Mouse (Mus musculus) limb, embryonic 15.5 days (tissue): ENCODE data around the gene Spata18. TPM values are rescaled to one million over a fixed set of nuclear protein-coding genes. Genes with fewer than 3 reads are reported as not detected.
A peak's percentile ranks its signal among the peaks of the same experiment; 100 is the strongest.

Experiments
- ATAC-seq: fragments of 200-750 bp; cut with Nextera tagmentation; 2 replicates; pipeline ENCODE4 v1.8.0; 2017; ENCODE audit warnings: low read depth, moderate TSS enrichment; ENCODE audit not compliant: insufficient number of reproducible peaks, low FRiP score, low TSS enrichment
- H3K27ac ChIP-seq: fragments of 300-500 bp; sonication (generic); 2 replicates; pipeline ENCODE4 v1.5.1; 2015; ENCODE audit warnings: moderate library complexity, mild to moderate bottlenecking, inconsistent platforms
- H3K27me3 ChIP-seq: fragments of 300-500 bp; sonication (generic); 2 replicates; pipeline ENCODE4 v1.6.1; 2015; ENCODE audit warnings: inconsistent platforms
- H3K36me3 ChIP-seq: fragments of 300-500 bp; sonication (generic); 2 replicates; pipeline ENCODE4 v1.6.1; 2015; ENCODE audit warnings: inconsistent platforms
- H3K4me1 ChIP-seq: fragments of 300-500 bp; sonication (generic); 2 replicates; pipeline ENCODE4 v1.6.1; 2015; ENCODE audit warnings: inconsistent platforms
- H3K4me2 ChIP-seq: fragments of 300-500 bp; sonication (generic); 2 replicates; pipeline ENCODE4 v1.6.1; 2015; ENCODE audit warnings: mild to moderate bottlenecking, inconsistent platforms
- H3K4me3 ChIP-seq: fragments of 300-500 bp; sonication (generic); 2 replicates; pipeline ENCODE4 v1.5.1; 2015; ENCODE audit warnings: mild to moderate bottlenecking, inconsistent platforms
- H3K9ac ChIP-seq: fragments of 300-500 bp; sonication (generic); 2 replicates; pipeline ENCODE4 v1.6.1; 2015; ENCODE audit warnings: inconsistent platforms
- H3K9me3 ChIP-seq: fragments of 300-500 bp; sonication (generic); 2 replicates; pipeline ENCODE4 v1.6.1; 2016; ENCODE audit warnings: inconsistent platforms
- WGBS: fragments of 180-500 bp; shearing (Covaris S2); methylation state at CpG from one replicate; pipeline ENCODE4 v1.1.7; 2015; 5-methylcytosine and 5-hydroxymethylcytosine counted together
- polyA plus RNA-seq: library from polyadenylated mRNA; unstranded; fragments of >200 nt; fragmentation: Nextera tagmentation; extraction: Ambion mirVana; gene quantifications from 2 replicates; pipeline ENCODE4 v1.2.1, GENCODE M21; 2015

The Spata18 gene
- polyA plus RNA-seq, 1 experiment from 2014 or later: 1.1 TPM

DNA sequence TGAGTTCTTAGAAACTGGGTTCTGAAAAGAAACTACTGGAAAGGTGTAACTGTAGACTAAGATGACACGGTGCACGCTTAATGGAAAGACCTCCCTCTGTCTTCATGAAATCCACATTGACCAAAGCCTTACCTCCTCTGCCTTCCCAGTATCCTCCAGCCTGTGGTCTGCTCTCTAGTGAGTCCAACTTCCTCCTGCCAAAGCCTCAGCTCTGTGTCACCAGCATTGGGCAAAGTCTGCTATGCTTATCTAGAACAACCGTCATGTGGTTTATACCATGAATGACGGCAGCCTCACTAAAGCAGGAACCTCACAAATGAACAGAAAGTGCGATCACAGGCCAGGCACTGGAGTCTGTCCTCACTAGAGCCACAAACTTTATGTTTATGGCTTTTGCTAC is 21.0 kb upstream of the Spata18 start:
- H3K9ac ChIP-seq: no peak overlapping the region
- no peaks in the 10 kb centered on the region for H3K4me1 ChIP-seq
- no peaks in the 10 kb centered on the region for H3K9me3 ChIP-seq
- no peak overlapping the region for H3K4me2 ChIP-seq
- H3K4me3 ChIP-seq: no peak overlapping the region
- peaks cover 14% of the 10 kb centered on the region for H3K36me3 ChIP-seq
- H3K27me3 ChIP-seq: no peaks in the 10 kb centered on the region
- H3K27ac ChIP-seq: no peak overlapping the region
- 73% methylated on average over 5 of the region's 5 CpGs for WGBS
- ATAC-seq: no peak

DNA sequence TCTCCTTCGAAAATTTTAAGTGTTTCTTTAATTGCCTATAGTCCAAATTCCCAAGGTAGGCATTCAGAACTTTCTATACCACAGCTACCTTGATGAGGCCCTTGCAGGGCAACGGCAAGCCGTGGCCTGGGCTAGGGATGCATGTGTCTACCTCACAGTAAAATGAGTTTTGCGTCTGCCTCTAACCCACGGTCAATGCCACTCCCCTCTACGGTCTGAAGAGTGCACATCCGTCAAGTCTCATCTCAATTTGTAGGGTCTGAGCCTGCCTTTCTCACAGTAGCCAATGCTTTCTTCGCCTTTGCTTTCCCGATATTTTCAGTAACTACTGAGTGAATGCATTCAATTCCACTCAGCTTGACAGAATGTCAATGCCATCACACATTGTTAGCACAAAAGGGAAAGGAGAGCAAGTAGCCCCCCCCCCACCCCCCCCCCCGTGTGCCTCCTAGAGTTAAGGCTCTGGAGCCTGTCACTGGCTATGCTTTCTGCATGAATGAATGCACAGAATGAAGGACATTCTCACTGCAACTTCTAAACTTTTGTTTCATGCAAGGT is 20.1 kb upstream of the Spata18 start:
- Histone ChIP-seq H3K9me3 (no peaks in the 10 kb centered on the region), H3K4me3 (no peak overlapping the region), H3K36me3 (peaks cover 21% of the 10 kb centered on the region), H3K27me3 (no peaks in the 10 kb centered on the region), H3K27ac (no peak overlapping the region), H3K9ac (no peak overlapping the region), H3K4me1 (no peaks in the 10 kb centered on the region), H3K4me2 (no peak overlapping the region)
- no peak for ATAC-seq
- WGBS: 79% methylated on average over 10 of the region's 10 CpGs

DNA sequence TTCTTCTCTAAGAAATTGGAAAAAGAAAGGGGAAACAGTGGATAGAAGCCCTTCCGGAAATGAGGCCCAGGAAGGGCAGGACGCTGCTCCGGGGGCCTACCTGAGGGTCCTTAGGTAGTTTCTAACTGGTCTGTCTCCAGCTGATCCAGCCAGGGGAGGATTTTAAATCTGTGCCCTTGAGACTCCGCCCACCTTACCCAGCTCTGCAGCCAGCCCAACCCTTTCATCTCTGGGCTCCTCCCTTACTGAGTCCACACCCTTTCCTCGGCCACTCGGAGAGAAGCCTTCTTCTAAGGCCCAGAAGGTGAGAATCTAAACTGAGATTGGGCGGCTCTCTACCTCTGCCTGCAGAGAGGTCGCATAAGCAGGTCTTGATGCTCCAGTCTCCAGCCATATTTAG is 18.9 kb upstream of the Spata18 start, which contains the start of gene Lrrc66:
TSS of gene Lrrc66 (minus strand) at position 236 of the 400 bp plus-strand sequence.
- Histone ChIP-seq H3K4me2 (no peak within 1 kb of the TSS), H3K9ac (no peak within 1 kb of the TSS), H3K27me3 (no peaks in the 10 kb centered on the region), H3K36me3 (peaks cover 33% of the 10 kb centered on the region), H3K27ac (no peak within 1 kb of the TSS), H3K9me3 (no peaks in the 10 kb centered on the region), H3K4me3 (no peak within 1 kb of the TSS), H3K4me1 (peaks cover 1% of the 10 kb centered on the region)
- 73% methylated on average over 8 of the region's 8 CpGs for WGBS
- no peak for ATAC-seq

DNA sequence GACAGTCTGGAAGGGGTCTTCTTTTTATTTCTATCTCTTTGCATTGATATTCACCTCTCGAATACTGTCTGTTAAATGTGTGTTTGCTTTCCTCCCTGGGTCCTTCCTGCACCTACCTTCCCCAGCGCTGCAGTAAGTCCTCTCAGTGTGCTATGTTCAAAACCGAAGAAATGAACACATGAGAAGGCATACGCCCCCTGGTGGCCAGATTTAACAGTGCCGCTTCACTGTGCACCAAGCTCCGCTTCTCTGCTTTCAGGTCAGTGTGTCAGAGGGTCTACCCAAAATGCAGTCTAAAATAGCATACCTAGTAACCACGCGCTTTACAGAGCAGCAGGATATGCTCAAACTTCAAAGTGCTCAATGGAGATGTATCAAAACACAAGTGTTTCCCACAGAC is 18.0 kb upstream of the Spata18 start:
- no peak overlapping the region for H3K4me3 ChIP-seq
- ATAC-seq: no peak
- H3K36me3 ChIP-seq: peaks cover 35% of the 10 kb centered on the region
- 62% methylated on average over 8 of the region's 8 CpGs for WGBS
- no peaks in the 10 kb centered on the region for H3K9me3 ChIP-seq
- no peak overlapping the region for H3K9ac ChIP-seq
- H3K27me3 ChIP-seq: no peaks in the 10 kb centered on the region
- H3K27ac ChIP-seq: no peak overlapping the region
- H3K4me2 ChIP-seq: no peak overlapping the region
- peaks cover 4% of the 10 kb centered on the region for H3K4me1 ChIP-seq

DNA sequence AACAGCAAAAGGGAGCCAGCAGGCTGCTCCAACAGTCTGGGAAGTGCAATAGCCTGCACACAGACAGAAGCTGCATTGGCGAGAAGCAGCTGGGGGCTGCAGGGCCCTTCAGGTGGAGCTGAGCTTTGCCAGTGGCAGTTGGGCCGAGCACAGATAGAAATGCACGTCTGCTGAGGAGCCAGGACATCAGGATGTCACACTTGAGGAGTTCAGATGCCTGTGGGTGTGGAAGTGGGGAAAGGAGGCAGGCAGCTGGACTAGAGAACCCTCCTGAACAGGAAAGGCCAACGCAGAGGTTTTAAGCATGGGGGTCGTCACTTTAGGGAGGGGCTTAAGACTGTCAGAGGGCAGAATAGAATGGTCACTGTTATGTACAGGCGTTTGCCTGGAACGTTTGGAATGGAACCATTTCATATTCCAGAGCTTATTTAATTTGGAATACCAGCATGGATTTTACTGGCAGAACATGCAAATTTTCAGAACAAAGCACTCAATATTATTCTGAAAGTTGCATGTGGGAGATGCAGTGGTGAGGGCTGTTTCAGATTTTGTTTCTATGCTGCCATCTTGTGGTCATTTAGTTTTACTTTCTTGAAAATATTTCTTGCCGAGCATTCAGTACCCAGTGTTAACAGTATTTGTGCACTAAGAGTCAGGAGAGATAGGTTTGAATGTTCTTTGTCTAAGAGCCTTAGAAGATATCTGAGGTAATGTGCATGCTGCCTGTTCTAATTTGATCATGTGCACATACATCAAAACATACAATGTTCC is 13.7 kb upstream of the Spata18 start:
- H3K27ac ChIP-seq: no peak overlapping the region
- H3K9ac ChIP-seq: no peak overlapping the region
- peaks cover 4% of the 10 kb centered on the region for H3K4me1 ChIP-seq
- H3K36me3 ChIP-seq: peaks cover 60% of the 10 kb centered on the region
- no peaks in the 10 kb centered on the region for H3K27me3 ChIP-seq
- H3K9me3 ChIP-seq: no peaks in the 10 kb centered on the region
- WGBS: 40% methylated on average over 8 of the region's 8 CpGs
- H3K4me2 ChIP-seq: no peak overlapping the region
- ATAC-seq: no peak
- no peak overlapping the region for H3K4me3 ChIP-seq

DNA sequence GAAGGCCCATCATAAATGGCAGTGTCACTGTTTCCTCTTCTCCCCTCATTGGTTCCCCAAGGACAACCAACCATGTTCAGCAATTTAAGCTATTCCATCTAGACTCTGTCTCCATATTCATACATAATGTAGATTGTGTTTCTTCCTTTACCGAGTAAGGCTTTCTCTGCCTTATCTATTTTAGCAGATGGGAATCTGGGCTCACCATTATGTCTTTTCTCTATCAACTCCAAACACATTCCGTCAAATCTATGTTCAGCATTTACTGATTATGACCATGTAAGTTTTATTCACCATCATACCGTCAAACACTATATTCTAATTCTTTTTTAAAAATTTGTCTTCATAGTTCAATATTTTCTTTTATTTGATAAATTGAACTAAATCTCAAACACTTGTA is 10.1 kb upstream of the Spata18 start:
- 94% methylated on average over 3 of the region's 3 CpGs for WGBS
- no peak overlapping the region for H3K4me2 ChIP-seq
- no peaks in the 10 kb centered on the region for H3K9me3 ChIP-seq
- H3K27ac ChIP-seq: no peak overlapping the region
- no peak for ATAC-seq
- no peak overlapping the region for H3K4me3 ChIP-seq
- H3K36me3 ChIP-seq: peaks cover 46% of the 10 kb centered on the region
- no peaks in the 10 kb centered on the region for H3K27me3 ChIP-seq
- H3K9ac ChIP-seq: no peak overlapping the region
- H3K4me1 ChIP-seq: peaks cover 4% of the 10 kb centered on the region

DNA sequence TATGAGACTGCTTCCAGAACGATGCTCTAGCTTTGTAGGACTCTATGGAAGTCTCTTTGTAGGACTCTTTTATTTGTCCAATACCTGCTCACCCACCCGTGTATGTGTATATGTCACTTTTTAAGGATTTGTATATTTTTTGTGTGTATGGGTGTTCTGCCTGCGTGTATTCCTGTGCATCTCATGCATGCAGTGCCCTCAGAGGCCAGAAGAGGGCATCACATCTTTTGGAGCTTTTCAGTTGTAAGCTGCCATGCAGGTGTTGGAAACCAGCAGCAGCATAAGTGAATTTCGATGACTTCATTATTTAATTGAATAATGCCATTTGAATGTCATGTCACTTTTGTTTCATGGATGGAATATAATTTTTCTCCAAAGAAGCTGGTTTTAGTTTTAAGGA is 9.1 kb upstream of the Spata18 start:
- Histone ChIP-seq H3K9ac (no peak overlapping the region), H3K9me3 (no peaks in the 10 kb centered on the region), H3K4me1 (peaks cover 10% of the 10 kb centered on the region), H3K36me3 (peaks cover 36% of the 10 kb centered on the region), H3K4me3 (no peak overlapping the region), H3K27me3 (no peaks in the 10 kb centered on the region), H3K4me2 (no peak overlapping the region), H3K27ac (no peak overlapping the region)
- ATAC-seq: no peak
- WGBS: 90% methylated on average over 4 of the region's 4 CpGs

DNA sequence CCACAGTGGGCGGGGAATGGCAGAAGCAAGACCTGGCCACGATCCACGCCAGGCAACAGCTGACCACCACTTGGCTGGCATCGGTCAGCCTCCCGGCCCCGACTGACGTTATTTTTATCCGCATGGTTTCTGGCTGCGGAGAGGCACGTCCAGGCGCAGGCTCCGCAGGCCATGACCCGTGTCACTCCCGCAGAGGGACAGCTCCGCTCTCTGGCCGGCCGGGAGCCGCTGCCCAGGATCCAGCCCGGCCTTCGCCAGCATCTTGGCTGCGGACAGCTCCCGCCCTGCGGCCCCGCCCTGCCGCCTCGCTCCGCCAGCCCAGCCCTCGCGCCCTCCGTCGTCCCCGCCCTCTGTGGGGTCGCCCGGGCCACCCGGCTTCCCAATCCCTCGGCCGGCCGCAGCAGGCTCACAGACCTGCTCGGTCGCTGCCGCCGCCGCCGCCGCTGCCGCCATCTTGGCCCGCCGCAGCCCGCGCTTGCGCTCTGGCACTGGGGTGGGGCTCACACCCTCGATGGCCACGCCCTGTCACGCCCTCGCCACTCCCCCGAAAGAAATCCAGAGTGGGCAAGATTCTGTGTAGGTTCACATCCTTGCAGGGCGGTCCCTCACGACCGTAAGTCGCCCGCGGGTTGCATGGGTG is 3.8 kb upstream of the Spata18 start, which contains the start of gene Sgcb:
TSS of gene Sgcb (minus strand) at position 530 of the 640 bp plus-strand sequence.
- peak within 1 kb of the TSS; percentile 83 for H3K27ac ChIP-seq
- ATAC-seq: peak; percentile 71

DNA sequence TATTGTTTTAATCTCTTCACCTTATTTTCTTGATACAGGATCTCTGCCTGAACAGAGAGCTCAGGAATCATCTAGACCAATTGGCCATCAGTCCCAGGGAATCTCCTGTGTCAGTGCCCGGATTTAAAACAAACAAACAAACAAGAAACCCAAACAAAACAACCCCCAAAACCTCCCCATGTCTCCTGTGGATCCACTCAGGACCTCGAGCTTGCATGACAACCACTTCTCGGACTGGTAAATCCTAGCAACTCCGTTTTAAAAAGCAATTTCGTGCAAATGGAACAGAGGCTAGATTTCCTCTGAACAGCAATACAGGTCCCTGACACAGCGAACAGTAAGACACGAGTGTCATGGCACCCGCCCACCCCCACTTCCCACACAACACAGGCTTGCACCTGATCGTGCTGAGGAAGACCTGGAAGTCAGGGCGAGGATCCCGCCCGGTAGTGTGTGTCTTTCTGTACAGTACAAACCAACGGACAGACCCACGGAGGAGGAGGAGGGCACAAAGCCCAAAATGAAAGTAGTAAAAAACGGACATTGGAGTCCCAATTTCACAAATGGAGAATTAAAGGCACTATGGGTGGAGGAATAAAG is 714 bp upstream of the Spata18 start:
- Histone ChIP-seq H3K9ac (peak overlapping the region; percentile 15; the same call in 1 of the 2 replicates), H3K36me3 (no peaks in the 10 kb centered on the region), H3K4me2 (peak overlapping the region; percentile 96), H3K4me1 (peaks cover 33% of the 10 kb centered on the region), H3K9me3 (no peaks in the 10 kb centered on the region), H3K27me3 (peaks cover 45% of the 10 kb centered on the region), H3K4me3 (peak overlapping the region; percentile 52), H3K27ac (no peak overlapping the region)
- 3% methylated on average over 15 of the region's 15 CpGs for WGBS
- no peak for ATAC-seq

More for the DNA sequence above, 3.8 kb upstream of the Spata18 start, which contains the start of gene Sgcb:
- peak within 1 kb of the TSS; percentile 74 for H3K9ac ChIP-seq
- H3K36me3 ChIP-seq: peaks cover 7% of the 10 kb centered on the region; the same call in 1 of the 2 replicates
- WGBS: under 1% methylated on average over 61 of the region's 62 CpGs
- H3K9me3 ChIP-seq: no peaks in the 10 kb centered on the region
- peaks cover 33% of the 10 kb centered on the region for H3K4me1 ChIP-seq
- peak within 1 kb of the TSS; percentile 84 for H3K4me3 ChIP-seq
- H3K27me3 ChIP-seq: peaks cover 35% of the 10 kb centered on the region
- H3K4me2 ChIP-seq: peak within 1 kb of the TSS; percentile 67

DNA sequence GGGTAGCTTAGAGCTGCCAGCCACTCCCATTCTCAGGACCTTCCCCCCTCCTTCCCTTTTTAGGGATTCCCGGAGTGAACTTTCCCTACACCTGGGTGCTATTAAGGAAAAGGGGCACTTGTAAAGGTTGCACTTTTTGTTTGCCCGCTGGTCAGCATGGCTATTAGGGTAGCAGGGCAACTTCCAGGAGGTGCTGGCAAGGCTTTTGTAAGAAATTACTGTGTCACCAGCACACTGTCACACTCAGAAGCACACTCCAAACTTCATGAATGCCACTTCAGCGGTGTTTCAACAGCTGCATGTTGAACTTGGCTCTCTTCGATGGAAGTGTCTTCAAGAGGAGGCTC is 649 bp downstream of the Spata18 start:
- no peak for ATAC-seq
- Histone ChIP-seq H3K27me3 (peaks cover 45% of the 10 kb centered on the region), H3K36me3 (no peaks in the 10 kb centered on the region), H3K27ac (no peak overlapping the region), H3K4me3 (peak overlapping the region; percentile 52), H3K9ac (0 out of 2 replicates have a peak overlapping the region, but pooled peaks have one; percentile 15), H3K4me1 (peaks cover 26% of the 10 kb centered on the region), H3K9me3 (no peaks in the 10 kb centered on the region), H3K4me2 (peak overlapping the region; percentile 96)
- 5% methylated on average over 4 of the region's 4 CpGs for WGBS

DNA sequence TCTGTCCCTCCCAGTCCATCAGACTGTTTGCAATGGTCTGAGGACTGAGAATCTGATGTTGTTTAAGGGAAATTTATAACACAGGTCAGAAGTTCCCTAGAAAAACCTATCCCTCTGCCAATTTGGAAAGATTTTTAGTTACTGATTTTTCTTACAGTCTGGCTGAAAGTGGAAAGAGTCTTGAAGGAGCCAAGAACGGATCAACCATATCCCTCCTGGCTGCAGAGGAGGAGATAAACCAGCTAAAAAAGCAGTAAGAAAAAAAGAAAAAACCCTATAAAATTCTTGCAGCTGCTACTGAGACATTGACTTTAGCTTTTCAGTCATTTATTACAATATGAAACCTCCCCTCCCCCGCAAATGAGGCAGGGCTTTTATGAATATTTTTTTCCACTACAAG is 15.5 kb downstream of the Spata18 start:
- Histone ChIP-seq H3K9ac (no peak overlapping the region), H3K27me3 (no peaks in the 10 kb centered on the region), H3K27ac (peak overlapping the region; percentile 24; the same call in 1 of the 2 replicates), H3K4me2 (no peak overlapping the region), H3K36me3 (no peaks in the 10 kb centered on the region), H3K4me1 (peaks cover 7% of the 10 kb centered on the region; the same call in 1 of the 2 replicates), H3K9me3 (no peaks in the 10 kb centered on the region), H3K4me3 (no peak overlapping the region)
- ATAC-seq: peak; percentile 55; the same call in 1 of the 2 replicates
- 44% methylated on average over 2 of the region's 2 CpGs for WGBS
